Mouse (Mus musculus): ENCODE data around the gene Kansl1l. TPM values are rescaled to one million over a fixed set of nuclear protein-coding genes. Genes with fewer than 3 reads are reported as not detected.
A peak's percentile ranks its signal among the peaks of the same experiment; 100 is the strongest.

Gene Kansl1l
- polyA plus RNA-seq, 1 experiment from 2014 or later, result 17.1 TPM

- H3K9ac ChIP-seq, result no peak overlapping the region
- WGBS, result 70% methylated on average over 1 of the region's 1 CpGs
- no peaks in the 10 kb centered on the region for H3K9me3 ChIP-seq
- H3K36me3 ChIP-seq, result no peaks in the 10 kb centered on the region
- H3K4me2 ChIP-seq, result no peak overlapping the region
- H3K4me1 ChIP-seq (replicated peaks), result no peaks in the 10 kb centered on the region
- H3K27ac ChIP-seq (replicated peaks), result no peak overlapping the region
- H3K4me3 ChIP-seq, result no peak overlapping the region
- peak; percentile 63; the same call in 1 of the 2 replicates for ATAC-seq (ENCODE audit: low read depth)
- H3K27me3 ChIP-seq, result no peaks in the 10 kb centered on the region
These were observed 125.1 kb downstream of the Kansl1l start for GRCm38 (mm10) chr1:66692308-66692707.

DNA sequence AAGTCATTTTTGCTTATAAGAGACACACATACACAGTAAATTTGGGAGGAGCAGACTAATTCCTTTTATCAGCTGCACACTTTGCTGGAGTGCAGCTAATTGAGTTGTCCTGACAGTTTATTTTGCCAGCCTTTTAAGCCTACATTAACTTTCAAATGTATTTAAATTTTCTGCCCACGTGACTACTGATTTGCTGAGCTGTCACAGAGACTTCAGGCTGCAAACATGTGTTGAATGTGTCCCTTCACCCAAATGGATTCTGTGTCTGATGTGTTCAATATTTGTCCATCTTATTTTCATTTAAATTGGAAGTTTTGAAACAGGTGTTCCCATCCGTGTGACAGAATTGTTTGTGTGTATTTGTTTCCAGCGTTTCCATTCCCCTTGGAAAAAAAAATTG, 125.6 kb downstream of the Kansl1l start:
- Histone ChIP-seq H3K9me3 (no peaks in the 10 kb centered on the region), H3K27ac (replicated peaks) (no peak overlapping the region), H3K27me3 (no peaks in the 10 kb centered on the region), H3K36me3 (no peaks in the 10 kb centered on the region), H3K4me1 (replicated peaks) (no peaks in the 10 kb centered on the region), H3K4me2 (no peak overlapping the region), H3K4me3 (no peak overlapping the region), H3K9ac (no peak overlapping the region)
- 82% methylated on average over 3 of the region's 3 CpGs for WGBS
- no peak for ATAC-seq (ENCODE audit: low read depth)

DNA sequence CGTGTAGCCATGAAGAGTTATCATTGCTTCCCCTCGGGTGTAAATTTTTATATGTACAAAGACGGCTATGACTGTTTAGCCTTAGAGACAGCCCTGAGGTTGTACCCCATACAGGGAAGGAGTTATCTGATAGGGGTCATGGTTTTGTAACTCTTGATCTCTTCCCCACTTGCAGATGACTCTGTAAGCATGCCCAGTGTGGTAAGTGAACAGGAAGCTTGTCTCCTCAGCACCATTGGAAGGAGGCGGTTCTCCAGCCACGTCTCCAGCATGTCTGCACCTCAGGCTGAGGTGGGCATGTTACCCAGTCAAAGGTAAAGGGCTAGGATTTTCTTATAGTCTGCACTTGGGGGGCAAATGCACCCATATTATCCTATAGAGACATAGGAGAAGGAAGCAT, 134.4 kb downstream of the Kansl1l start:
- ATAC-seq (ENCODE audit: low read depth), result no peak
- 87% methylated on average over 5 of the region's 5 CpGs for WGBS

GRCm38 (mm10) chr1:66678662-66679061, 138.7 kb downstream of the Kansl1l start:
- no peaks in the 10 kb centered on the region for H3K4me1 ChIP-seq (replicated peaks)
- H3K9me3 ChIP-seq, result no peaks in the 10 kb centered on the region
- no peaks in the 10 kb centered on the region for H3K27me3 ChIP-seq
- no peak overlapping the region for H3K27ac ChIP-seq (replicated peaks)
- ATAC-seq (ENCODE audit: low read depth), result no peak
- H3K36me3 ChIP-seq, result no peaks in the 10 kb centered on the region
- H3K4me3 ChIP-seq, result no peak overlapping the region
- no peak overlapping the region for H3K4me2 ChIP-seq
- no peak overlapping the region for H3K9ac ChIP-seq
- WGBS, result 43% methylated on average over 2 of the region's 2 CpGs

More for the DNA sequence above, 134.4 kb downstream of the Kansl1l start:
- Histone ChIP-seq H3K36me3 (no peaks in the 10 kb centered on the region), H3K4me2 (no peak overlapping the region), H3K9me3 (no peaks in the 10 kb centered on the region), H3K4me3 (no peak overlapping the region), H3K27ac (replicated peaks) (no peak overlapping the region), H3K4me1 (replicated peaks) (no peaks in the 10 kb centered on the region), H3K27me3 (no peaks in the 10 kb centered on the region), H3K9ac (no peak overlapping the region)

DNA sequence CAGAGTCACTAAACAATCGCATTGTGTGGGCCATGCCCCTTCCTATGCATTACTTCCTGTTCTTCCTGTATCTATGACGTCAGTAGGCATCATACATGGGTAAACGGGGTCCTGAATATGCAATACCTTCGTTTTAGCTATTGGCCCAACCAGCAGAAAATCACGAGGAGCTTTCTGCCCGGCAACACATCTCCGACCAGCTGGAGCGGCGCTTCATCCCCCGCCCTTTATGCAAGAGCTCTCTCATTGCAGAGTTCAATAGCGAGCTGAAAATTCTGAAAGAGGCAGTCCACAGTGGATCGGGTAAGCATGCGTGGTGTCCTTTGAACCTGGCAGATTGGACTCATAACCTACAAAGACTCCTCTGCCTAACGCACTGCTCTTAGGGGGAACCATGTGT, 139.4 kb downstream of the Kansl1l start:
- H3K27me3 ChIP-seq, result no peaks in the 10 kb centered on the region
- no peaks in the 10 kb centered on the region for H3K4me1 ChIP-seq (replicated peaks)
- H3K4me3 ChIP-seq, result no peak overlapping the region
- H3K9ac ChIP-seq, result no peak overlapping the region
- no peak overlapping the region for H3K27ac ChIP-seq (replicated peaks)
- no peak overlapping the region for H3K4me2 ChIP-seq
- no peak for ATAC-seq (ENCODE audit: low read depth)
- no peaks in the 10 kb centered on the region for H3K9me3 ChIP-seq
- H3K36me3 ChIP-seq, result no peaks in the 10 kb centered on the region
- 76% methylated on average over 14 of the region's 14 CpGs for WGBS

GRCm38 (mm10) chr1:66672812-66673211, 144.6 kb downstream of the Kansl1l start:
- no peak for ATAC-seq (ENCODE audit: low read depth)
- Histone ChIP-seq H3K9me3 (no peaks in the 10 kb centered on the region), H3K27me3 (no peaks in the 10 kb centered on the region), H3K36me3 (no peaks in the 10 kb centered on the region), H3K4me1 (replicated peaks) (no peaks in the 10 kb centered on the region), H3K27ac (replicated peaks) (no peak overlapping the region), H3K4me3 (no peak overlapping the region), H3K4me2 (no peak overlapping the region), H3K9ac (no peak overlapping the region)
- 91% methylated on average over 7 of the region's 7 CpGs for WGBS

DNA sequence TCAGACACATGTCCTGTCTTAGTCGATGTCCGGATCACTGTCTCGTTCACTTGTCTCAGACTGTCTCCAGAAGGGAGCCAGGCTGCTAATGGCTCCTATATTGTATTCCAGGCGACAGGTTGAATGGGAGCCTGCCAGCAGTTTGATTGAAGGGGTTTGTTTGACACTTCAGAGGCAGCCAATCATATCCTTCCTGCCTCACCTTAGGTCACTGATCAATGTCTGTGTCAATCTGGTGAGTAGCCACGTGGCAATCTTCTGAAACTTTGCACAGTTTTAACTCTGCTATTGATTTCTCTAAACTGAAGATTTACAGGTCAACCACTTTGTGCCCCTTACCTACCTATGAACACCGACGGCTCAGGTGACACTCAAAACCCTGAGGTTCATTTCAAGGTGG, 145.9 kb downstream of the Kansl1l start:
- WGBS, result 68% methylated on average over 7 of the region's 7 CpGs
- Histone ChIP-seq H3K27me3 (no peaks in the 10 kb centered on the region), H3K9me3 (no peaks in the 10 kb centered on the region), H3K9ac (no peak overlapping the region), H3K4me3 (no peak overlapping the region), H3K36me3 (no peaks in the 10 kb centered on the region), H3K27ac (replicated peaks) (no peak overlapping the region), H3K4me2 (no peak overlapping the region), H3K4me1 (replicated peaks) (no peaks in the 10 kb centered on the region)
- ATAC-seq (ENCODE audit: low read depth), result no peak

Other genes starting within 250 kb of the Kansl1l start
- 40.0 and 41.6 TPM in 2 replicates for gene Rpe, start 116.7 kb downstream of the Kansl1l start, polyA plus RNA-seq (2015; fragmentation: Nextera tagmentation; extraction: Ambion mirVana)
- 68.8 and 74.9 TPM in 2 replicates for gene Acadl, start 45.7 kb upstream of the Kansl1l start, polyA plus RNA-seq (2015; fragmentation: Nextera tagmentation; extraction: Ambion mirVana)
- 16.5 and 48.3 TPM in 2 replicates for gene Myl1, start 127.8 kb upstream of the Kansl1l start, polyA plus RNA-seq (2015; fragmentation: Nextera tagmentation; extraction: Ambion mirVana)
- 161 and 166 TPM in 2 replicates for gene Lancl1, start 221.3 kb upstream of the Kansl1l start, polyA plus RNA-seq (2015; fragmentation: Nextera tagmentation; extraction: Ambion mirVana)

Measured in neural tube, embryonic 13.5 days (tissue).